Mouse (Mus musculus): Measurements from ENCODE around the gene Hsf3.
"Not testable (repeated sequence)": the region's sequence is repeated elsewhere in the genome, so short reads cannot be mapped to it uniquely, and the experiment has no call there.

Gene Hsf3

GRCm38 (mm10) chrX:96456201-96456963, at the start of gene Hsf3:
Gene Hsf3 (minus strand): TSS chrX:96456294.
- peak; percentile 61 for DNase-seq (ENCODE audit: low read depth, low spot score)

- DNase-seq (ENCODE audit: low read depth, low spot score), result no peak
These were observed 45.5 kb upstream of the Hsf3 start for GRCm38 (mm10) chrX:96501580-96501979.

- DNase-seq (ENCODE audit: low read depth, low spot score), result no peak
These were observed 945 bp downstream of the Hsf3 start, which contains the start of gene Heph for GRCm38 (mm10) chrX:96455149-96455548. Gene Heph (plus strand): TSS chrX:96455359.

DNA sequence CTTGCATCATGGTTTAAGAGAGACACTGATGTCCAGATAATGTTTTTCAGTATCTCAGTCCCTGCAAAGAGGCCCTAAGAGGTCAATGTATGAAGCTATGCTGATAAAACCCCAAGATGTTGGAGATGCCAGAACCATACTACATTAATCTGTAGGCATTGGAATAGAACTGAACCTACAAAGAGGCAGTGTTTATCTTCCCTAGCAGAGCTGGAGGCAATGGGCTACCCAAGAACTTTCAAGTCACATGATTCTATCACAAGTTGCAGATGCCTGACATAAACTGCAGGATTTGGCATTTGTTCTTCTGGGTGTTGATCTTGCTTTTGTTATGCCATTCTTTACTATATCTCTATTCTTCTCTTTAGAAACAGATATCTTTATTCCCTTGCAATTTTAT, 36.7 kb downstream of the Hsf3 start:
- DNase-seq (ENCODE audit: low read depth, low spot score), result no peak

DNA sequence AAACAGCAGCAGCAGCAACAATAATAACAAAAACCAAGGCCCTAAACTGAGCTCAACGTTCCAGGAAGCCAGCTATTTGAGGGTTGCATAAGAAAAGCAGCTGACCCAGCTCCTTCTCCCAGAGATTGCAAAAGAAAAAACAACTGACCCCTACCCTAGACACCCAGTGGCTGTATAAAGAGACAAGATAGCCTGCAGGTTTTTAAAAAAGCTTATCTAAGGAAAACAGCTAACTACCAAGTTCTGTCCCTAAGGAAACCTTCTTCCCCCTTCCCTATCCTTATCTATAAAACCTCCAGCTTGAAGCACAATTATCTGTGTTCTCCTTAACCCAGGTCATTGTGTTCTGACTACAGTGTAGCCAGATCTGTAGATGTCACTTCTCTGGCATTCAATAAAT, 38.4 kb downstream of the Hsf3 start:
- no peak for DNase-seq (ENCODE audit: low read depth, low spot score)

- DNase-seq (ENCODE audit: low read depth, low spot score), result no peak
These were observed 39.1 kb downstream of the Hsf3 start for GRCm38 (mm10) chrX:96416970-96417369.

- not testable (repeated sequence) for DNase-seq (ENCODE audit: low read depth, low spot score)
These were observed 40.7 kb downstream of the Hsf3 start for GRCm38 (mm10) chrX:96415351-96415750.

GRCm38 (mm10) chrX:96339108-96339507, 117.0 kb downstream of the Hsf3 start:
- no peak for DNase-seq (ENCODE audit: low read depth, low spot score)

GRCm38 (mm10) chrX:96329764-96330163, 126.3 kb downstream of the Hsf3 start:
- DNase-seq (ENCODE audit: low read depth, low spot score), result peak; percentile 0

DNA sequence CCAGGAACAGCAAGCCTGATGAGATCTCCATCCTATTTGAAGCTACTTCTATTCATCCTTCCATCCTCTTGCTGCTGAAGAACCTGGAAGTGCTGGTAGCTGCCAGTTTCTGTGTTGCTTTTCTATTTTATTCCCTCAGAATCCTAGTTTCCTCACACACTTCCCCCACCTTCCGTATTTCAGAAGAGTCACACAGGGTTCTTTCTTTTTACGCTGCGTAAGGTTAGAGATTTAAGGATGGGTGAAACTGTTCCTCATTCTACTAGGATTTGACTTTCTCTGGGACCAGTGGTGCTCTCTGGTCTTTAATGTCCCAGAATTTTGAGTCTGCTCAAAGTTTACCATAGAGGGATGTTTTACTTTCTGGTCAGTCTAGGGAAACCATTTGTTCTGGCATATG, 162.8 kb downstream of the Hsf3 start, which contains the start of gene Vsig4:
Gene Vsig4 (minus strand): TSS at position 101 of the 400 bp plus-strand sequence.
- DNase-seq (ENCODE audit: low read depth, low spot score), result no peak

- no peak for DNase-seq (ENCODE audit: low read depth, low spot score)
These were observed 199.6 kb downstream of the Hsf3 start for GRCm38 (mm10) chrX:96256509-96256908.

All from mesoderm, embryonic 11.5 days (tissue).